Mouse (Mus musculus) midbrain, embryonic 14.5 days (tissue): ENCODE measurements around the gene Cib3. TPM values are rescaled to one million over a fixed set of nuclear protein-coding genes. Genes with fewer than 3 reads are reported as not detected.

Source experiments
- ATAC-seq: fragments of 200-750 bp; cut with Nextera tagmentation; 2 replicates; pipeline ENCODE4 v1.8.0; 2017; ENCODE audit warnings: moderate number of reproducible peaks, moderate library complexity; ENCODE audit not compliant: low FRiP score, low TSS enrichment
- DNase-seq: peaks from one replicate; pipeline ENCODE4 v3.0.0-alpha.2; 2015
- H3K27ac ChIP-seq: fragments of 300-500 bp; sonication (generic); replicated peaks from 2 replicates; pipeline ENCODE4 v1.5.1; 2014; ENCODE audit warnings: mild to moderate bottlenecking, low read depth, low read length, moderate library complexity
- H3K27me3 ChIP-seq: fragments of 300-500 bp; sonication (generic); 2 replicates; pipeline ENCODE4 v1.6.1; 2014; ENCODE audit warnings: low read length, control low read depth, mixed read lengths; ENCODE audit not compliant: control insufficient read depth, insufficient read depth
- H3K36me3 ChIP-seq: fragments of 300-500 bp; sonication (generic); 2 replicates; pipeline ENCODE4 v1.6.1; 2014; ENCODE audit warnings: low read length, control low read depth; ENCODE audit not compliant: control insufficient read depth, insufficient read depth
- H3K4me1 ChIP-seq: fragments of 300-500 bp; sonication (generic); 2 replicates; pipeline ENCODE4 v1.6.1; 2014; ENCODE audit warnings: mild to moderate bottlenecking, antibody characterized with exemption, low read length, control low read depth; ENCODE audit not compliant: control insufficient read depth, insufficient read depth
- H3K4me2 ChIP-seq: fragments of 300-500 bp; sonication (generic); 2 replicates; pipeline ENCODE4 v1.6.1; 2014; ENCODE audit warnings: mild to moderate bottlenecking, low read length, moderate library complexity
- H3K4me3 ChIP-seq: fragments of 300-500 bp; sonication (generic); replicated peaks from 2 replicates; pipeline ENCODE4 v1.5.1; 2014; ENCODE audit warnings: low read depth, low read length
- H3K9ac ChIP-seq: fragments of 300-500 bp; sonication (generic); replicated peaks from 2 replicates; pipeline ENCODE4 v1.6.1; 2014; ENCODE audit warnings: mild to moderate bottlenecking, low read length, moderate library complexity
- H3K9me3 ChIP-seq: fragments of 300-500 bp; sonication (generic); 2 replicates; pipeline ENCODE4 v1.6.1; 2016; ENCODE audit warnings: low read length, control low read depth, mixed read lengths; ENCODE audit not compliant: control insufficient read depth
- WGBS: fragments of 180-500 bp; shearing (Covaris S2); extraction: QIAGEN DNeasy Blood & Tissue Kit; methylation state at CpG from one replicate; pipeline ENCODE4 v1.1.7; 2014; 5-methylcytosine and 5-hydroxymethylcytosine counted together
- polyA plus RNA-seq: library from polyadenylated mRNA; unstranded; fragments of >200 nt; fragmentation: Nextera tagmentation; extraction: Ambion mirVana; gene quantifications from 2 replicates; pipeline ENCODE4 v1.2.1, GENCODE M21; 2014

Gene Cib3
- polyA plus RNA-seq, 1 experiment from 2014 or later: not detected

GRCm38 (mm10) chr8:72215871-72216270 is 3.2 kb upstream of the Cib3 start:
- no peak overlapping the region for H3K27ac ChIP-seq
- no peak overlapping the region for H3K4me3 ChIP-seq
- H3K27me3 ChIP-seq: no peaks in the 10 kb centered on the region
- H3K9ac ChIP-seq: no peak overlapping the region
- no peaks in the 10 kb centered on the region for H3K36me3 ChIP-seq
- H3K4me2 ChIP-seq: no peak overlapping the region
- DNase-seq: no peak
- no peak for ATAC-seq
- peaks cover 6% of the 10 kb centered on the region; the same call in 1 of the 2 replicates for H3K4me1 ChIP-seq
- 44% methylated on average over 1 of the region's 1 CpGs for WGBS
- no peaks in the 10 kb centered on the region for H3K9me3 ChIP-seq

DNA sequence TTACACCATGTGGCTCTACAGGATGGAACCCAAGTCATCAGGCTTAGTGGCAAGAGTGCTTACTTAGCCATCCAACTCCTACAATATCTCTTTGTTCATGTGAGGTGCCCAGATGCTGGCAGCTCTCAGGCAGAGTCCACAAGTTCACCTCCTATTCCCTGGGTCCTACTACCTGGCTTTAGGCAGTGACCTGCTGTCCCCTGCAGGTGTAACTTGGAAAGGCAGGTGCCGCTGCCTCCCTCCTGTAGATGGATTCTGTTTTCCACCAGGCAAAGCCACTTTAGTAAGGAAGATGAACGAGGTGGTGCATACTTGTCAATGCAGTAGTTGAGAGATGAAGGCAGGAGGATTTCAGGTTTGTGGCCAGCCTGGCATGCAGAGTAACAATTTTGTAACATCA is 2.4 kb upstream of the Cib3 start:
- H3K9me3 ChIP-seq: no peaks in the 10 kb centered on the region
- no peak overlapping the region for H3K9ac ChIP-seq
- no peaks in the 10 kb centered on the region for H3K27me3 ChIP-seq
- no peak overlapping the region for H3K4me3 ChIP-seq
- WGBS: 56% methylated on average over 2 of the region's 2 CpGs
- DNase-seq (no peak), ATAC-seq (no peak)
- no peaks in the 10 kb centered on the region for H3K36me3 ChIP-seq
- no peaks in the 10 kb centered on the region for H3K4me1 ChIP-seq
- H3K27ac ChIP-seq: no peak overlapping the region
- no peak overlapping the region for H3K4me2 ChIP-seq

DNA sequence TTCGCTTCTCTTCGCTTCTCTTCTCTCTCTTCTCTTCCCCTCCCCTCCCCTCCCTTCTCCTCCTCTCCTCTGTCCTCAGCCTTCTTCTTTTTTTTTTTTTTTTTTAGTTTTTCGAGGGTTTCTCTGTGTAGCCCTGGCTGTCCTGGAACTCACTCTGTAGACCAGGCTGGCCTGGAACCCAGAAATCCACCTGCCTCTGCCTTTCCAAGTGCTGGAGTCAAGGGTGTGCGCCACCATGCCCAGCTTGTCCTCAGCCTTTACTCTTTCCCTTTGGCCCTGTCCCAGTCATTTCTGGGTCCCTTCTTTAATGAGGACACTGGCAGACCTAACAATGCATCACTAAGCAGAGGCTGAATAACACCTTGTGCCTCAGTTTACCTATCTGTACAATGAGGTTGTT is 899 bp upstream of the Cib3 start, which contains the start of gene Gm11034:
TSS of gene Gm11034 (minus strand) at position 101 of the 400 bp plus-strand sequence.
- no peak for DNase-seq
- Histone ChIP-seq H3K27me3 (no peaks in the 10 kb centered on the region), H3K4me1 (no peaks in the 10 kb centered on the region), H3K9ac (no peak within 1 kb of the TSS), H3K4me2 (no peak within 1 kb of the TSS), H3K27ac (no peak within 1 kb of the TSS), H3K36me3 (no peaks in the 10 kb centered on the region), H3K9me3 (no peaks in the 10 kb centered on the region), H3K4me3 (no peak within 1 kb of the TSS)
- no peak for ATAC-seq
- WGBS: 82% methylated on average over 4 of the region's 4 CpGs

DNA sequence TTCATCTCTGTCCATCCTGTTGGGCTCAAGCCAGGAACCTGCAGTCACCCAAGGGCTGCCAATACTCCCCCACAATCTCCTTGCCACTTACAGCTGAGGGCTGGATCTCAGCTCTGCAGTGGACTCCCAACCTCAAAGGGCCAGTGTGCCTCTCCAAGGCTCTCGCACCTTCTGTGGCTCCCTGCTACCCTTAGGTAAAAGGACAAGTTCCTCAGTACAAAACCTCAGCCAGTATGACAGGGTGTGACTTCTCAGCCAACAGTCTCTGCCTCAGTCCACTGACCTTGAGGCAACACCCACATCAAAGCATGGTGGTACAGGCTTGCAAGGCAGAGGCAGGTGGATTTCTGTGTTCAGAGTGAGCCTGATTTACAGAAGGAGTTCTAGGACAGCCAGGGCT is 791 bp downstream of the Cib3 start:
- 88% methylated on average over 1 of the region's 1 CpGs for WGBS
- no peaks in the 10 kb centered on the region for H3K4me1 ChIP-seq
- ATAC-seq: no peak

GRCm38 (mm10) chr8:72210710-72211109 is 1.9 kb downstream of the Cib3 start:
- ATAC-seq: no peak
- Histone ChIP-seq H3K4me2 (no peak overlapping the region), H3K36me3 (no peaks in the 10 kb centered on the region), H3K9me3 (no peaks in the 10 kb centered on the region), H3K4me3 (no peak overlapping the region), H3K9ac (no peak overlapping the region), H3K27me3 (no peaks in the 10 kb centered on the region), H3K4me1 (no peaks in the 10 kb centered on the region), H3K27ac (no peak overlapping the region)
- WGBS: 70% methylated on average over 2 of the region's 2 CpGs
- DNase-seq: no peak

More for the DNA sequence above, 791 bp downstream of the Cib3 start:
- Histone ChIP-seq H3K36me3 (no peaks in the 10 kb centered on the region), H3K27ac (no peak overlapping the region), H3K27me3 (no peaks in the 10 kb centered on the region), H3K4me3 (no peak overlapping the region), H3K9me3 (no peaks in the 10 kb centered on the region), H3K9ac (no peak overlapping the region), H3K4me2 (no peak overlapping the region)
- DNase-seq: no peak

DNA sequence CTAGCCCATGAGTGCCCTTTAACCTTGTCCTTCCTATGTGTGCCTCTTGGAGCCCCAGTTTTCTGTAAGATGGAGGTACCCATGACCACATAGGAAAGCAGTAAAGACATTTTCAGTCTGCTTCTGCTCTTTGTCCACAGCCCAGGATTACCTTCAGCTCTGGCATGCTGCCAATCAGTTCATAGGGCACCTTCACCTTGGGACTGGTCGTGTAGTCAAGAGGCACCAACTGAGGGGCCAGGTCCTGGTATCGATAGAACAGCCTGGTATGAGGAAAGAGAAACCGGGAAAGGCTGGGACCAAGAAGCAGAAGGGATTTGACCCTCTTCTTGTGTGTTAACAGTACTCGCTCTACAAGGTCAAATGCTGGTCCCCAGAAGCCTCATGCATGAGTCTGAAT is 2.4 kb downstream of the Cib3 start:
- H3K36me3 ChIP-seq: no peaks in the 10 kb centered on the region
- no peak overlapping the region for H3K9ac ChIP-seq
- no peaks in the 10 kb centered on the region for H3K4me1 ChIP-seq
- no peaks in the 10 kb centered on the region for H3K27me3 ChIP-seq
- no peak overlapping the region for H3K4me2 ChIP-seq
- 78% methylated on average over 4 of the region's 4 CpGs for WGBS
- H3K9me3 ChIP-seq: no peaks in the 10 kb centered on the region
- DNase-seq: no peak
- ATAC-seq: no peak
- no peak overlapping the region for H3K27ac ChIP-seq
- H3K4me3 ChIP-seq: no peak overlapping the region

- Histone ChIP-seq H3K9me3 (peaks cover 8% of the 10 kb centered on the region), H3K4me1 (no peaks in the 10 kb centered on the region), H3K4me2 (no peak overlapping the region), H3K27ac (no peak overlapping the region), H3K4me3 (no peak overlapping the region), H3K27me3 (no peaks in the 10 kb centered on the region), H3K36me3 (no peaks in the 10 kb centered on the region), H3K9ac (no peak overlapping the region)
- 81% methylated on average over 1 of the region's 1 CpGs for WGBS
- DNase-seq (no peak), ATAC-seq (no peak)
Observed at GRCm38 (mm10) chr8:72208582-72208981, 4.1 kb downstream of the Cib3 start.

DNA sequence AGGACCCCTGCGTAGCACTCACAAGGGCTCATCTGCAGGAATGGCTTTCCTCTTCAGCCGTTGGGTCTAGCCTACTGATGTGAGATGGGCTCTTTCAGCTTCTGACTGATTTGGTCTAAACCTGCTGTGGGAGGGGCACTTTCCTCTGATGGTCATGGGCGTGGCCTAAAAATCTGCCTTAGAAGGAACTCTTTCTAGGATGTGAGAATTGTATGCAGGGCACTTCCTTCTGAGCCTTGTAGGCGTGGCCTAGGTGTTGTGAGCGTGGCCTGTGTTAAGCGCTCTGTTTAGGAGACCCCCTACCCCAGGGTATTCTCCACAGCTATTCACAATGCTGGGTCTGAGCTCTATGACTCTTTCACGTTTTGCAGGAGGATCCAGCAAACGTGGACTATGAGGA is 14.6 kb downstream of the Cib3 start:
- H3K9ac ChIP-seq: no peak overlapping the region
- no peak overlapping the region for H3K4me2 ChIP-seq
- H3K9me3 ChIP-seq: peaks cover 6% of the 10 kb centered on the region
- H3K27ac ChIP-seq: no peak overlapping the region
- H3K4me1 ChIP-seq: no peaks in the 10 kb centered on the region
- H3K36me3 ChIP-seq: no peaks in the 10 kb centered on the region
- no peak for ATAC-seq
- H3K27me3 ChIP-seq: no peaks in the 10 kb centered on the region
- DNase-seq: no peak
- WGBS: 59% methylated on average over 8 of the region's 8 CpGs
- H3K4me3 ChIP-seq: no peak overlapping the region

- DNase-seq: no peak
- H3K4me1 ChIP-seq: no peaks in the 10 kb centered on the region
- ATAC-seq: no peak
- no peaks in the 10 kb centered on the region for H3K36me3 ChIP-seq
- H3K4me2 ChIP-seq: no peak overlapping the region
- no peak overlapping the region for H3K9ac ChIP-seq
- no peak overlapping the region for H3K27ac ChIP-seq
- no peaks in the 10 kb centered on the region for H3K9me3 ChIP-seq
- H3K27me3 ChIP-seq: no peaks in the 10 kb centered on the region
- no peak overlapping the region for H3K4me3 ChIP-seq
Observed at GRCm38 (mm10) chr8:72192065-72192464, 20.6 kb downstream of the Cib3 start.
